Mouse (Mus musculus): ENCODE data around the gene 2700049A03Rik. TPM values are rescaled to one million over a fixed set of nuclear protein-coding genes. Genes with fewer than 3 reads are reported as not detected.
"Not testable (repeated sequence)": the region's sequence is repeated elsewhere in the genome, so short reads cannot be mapped to it uniquely, and the experiment has no call there.

Gene 2700049A03Rik
- total RNA-seq (2022) = 1 to 10 TPM; 4.0 to 5.3 (median 4.2) TPM

- peak; percentile 63 to 68 for DNase-seq (ENCODE audit: low spot score in 2 of 2)
Observed at GRCm38 (mm10) chr12:71136130-71136973, at the start of gene 2700049A03Rik, which contains the start of gene Timm9. TSS of gene 2700049A03Rik (plus strand) at chr12:71136848. TSS of gene Timm9 (minus strand) at chr12:71136684.

GRCm38 (mm10) chr12:71104275-71104674 is 32.4 kb upstream of the 2700049A03Rik start:
- not testable (repeated sequence) for DNase-seq (ENCODE audit: low spot score in 2 of 2)

DNA sequence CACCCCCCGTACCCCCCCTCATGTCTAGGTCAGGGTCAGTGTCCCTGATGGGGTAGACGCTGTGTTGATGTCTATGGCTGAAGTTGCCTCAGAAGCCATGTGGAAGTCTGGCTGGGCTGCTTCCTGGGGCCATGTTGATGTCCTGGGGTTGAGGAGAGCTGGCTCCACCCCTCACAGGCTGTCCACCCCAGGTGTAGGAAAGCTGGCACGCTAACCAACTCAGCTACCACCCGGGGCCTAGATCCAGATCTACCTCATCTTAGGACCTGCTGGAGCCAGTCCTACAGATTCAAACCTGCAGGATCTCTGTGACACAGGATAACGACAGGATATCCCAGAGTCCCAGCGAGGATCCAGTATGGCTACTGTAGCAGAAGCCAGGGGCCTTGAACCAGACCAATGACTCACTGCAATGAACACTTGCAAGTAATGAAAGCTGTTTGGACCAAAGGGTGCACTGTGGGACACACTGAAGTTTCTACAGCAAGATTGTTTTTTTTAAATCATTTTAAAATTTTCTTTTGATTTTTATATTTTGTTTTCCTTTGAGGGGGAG is 29.4 kb upstream of the 2700049A03Rik start:
- no peak for DNase-seq (ENCODE audit: low spot score in 2 of 2)

DNA sequence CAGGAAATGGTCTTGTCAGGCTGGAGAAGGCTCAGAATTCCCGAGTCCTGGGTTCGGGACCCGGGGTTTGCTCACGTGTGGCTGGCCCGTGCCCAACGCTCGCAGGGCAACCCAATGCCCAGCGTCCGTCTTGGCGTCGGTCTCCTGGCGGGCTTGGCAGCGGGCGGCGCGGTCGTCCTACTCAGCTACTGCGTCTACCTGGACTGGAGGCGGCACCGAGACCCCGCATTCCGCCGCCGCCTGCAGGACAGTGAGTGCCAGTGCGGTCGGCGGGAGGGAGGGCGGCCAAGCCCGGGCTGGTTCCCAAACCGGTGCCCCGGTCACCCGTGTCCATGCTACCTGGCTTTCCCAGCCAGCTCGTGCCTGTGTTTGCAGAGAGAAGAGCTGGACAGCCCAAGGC is 25.3 kb upstream of the 2700049A03Rik start, which contains the start of gene Tomm20l:
Gene Tomm20l, plus strand, starts transcription at position 98 of the 400 bp plus-strand sequence.
- no peak for DNase-seq (ENCODE audit: low spot score in 2 of 2)

DNA sequence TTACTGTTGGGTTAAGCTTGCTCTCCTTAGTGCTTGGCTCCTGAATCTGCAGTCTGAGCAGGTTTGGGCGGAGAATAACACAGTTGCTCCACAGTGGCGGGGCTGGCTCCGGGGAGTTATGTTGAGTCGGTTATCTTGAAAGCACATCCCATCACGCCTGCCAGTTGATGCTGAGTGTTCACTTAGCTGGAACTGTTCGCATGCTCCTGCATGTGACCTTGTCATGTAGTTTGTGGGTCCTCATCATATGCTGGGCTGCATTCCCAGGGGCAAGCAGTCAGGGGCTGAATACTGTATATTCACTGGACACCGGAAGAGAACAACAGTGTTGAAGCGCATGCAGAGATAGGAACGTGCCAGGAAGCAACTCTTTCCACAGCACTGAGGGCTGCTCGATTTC is 23.6 kb upstream of the 2700049A03Rik start:
- no peak for DNase-seq (ENCODE audit: low spot score in 2 of 2)

DNA sequence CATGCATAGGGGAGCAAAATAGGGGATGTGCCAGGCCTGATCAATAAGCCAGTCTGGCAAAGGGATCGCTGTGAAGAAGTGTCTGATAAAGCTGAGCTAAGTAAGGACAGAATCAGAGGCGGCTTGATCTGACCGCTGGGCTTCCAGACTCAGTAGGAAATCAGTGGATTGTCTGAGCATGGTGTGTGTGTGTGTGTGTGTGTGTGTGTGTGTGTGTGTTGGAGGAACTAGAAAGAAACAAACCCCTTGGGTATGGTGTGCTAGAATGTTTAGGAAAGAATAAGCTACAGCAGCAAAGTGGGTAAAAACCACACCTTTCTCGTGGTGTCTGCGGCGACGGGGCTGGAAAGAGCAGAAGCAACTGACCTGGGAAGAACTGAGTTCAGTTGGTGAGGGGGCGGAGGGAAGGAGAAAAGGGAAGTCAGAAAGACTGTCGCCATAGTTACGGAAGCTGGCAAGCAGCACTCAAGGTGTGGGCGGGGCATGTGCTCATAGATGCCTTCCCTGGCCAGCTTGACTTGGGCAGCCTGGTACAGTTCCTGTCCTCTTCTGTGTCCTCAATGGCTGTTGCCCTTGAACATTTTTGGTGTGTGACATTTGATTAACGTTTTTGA is 22.9 kb upstream of the 2700049A03Rik start:
- no peak for DNase-seq (ENCODE audit: low spot score in 2 of 2)

- no peak for DNase-seq (ENCODE audit: low spot score in 2 of 2)
Observed at GRCm38 (mm10) chr12:71116411-71116810, 20.2 kb upstream of the 2700049A03Rik start.

DNA sequence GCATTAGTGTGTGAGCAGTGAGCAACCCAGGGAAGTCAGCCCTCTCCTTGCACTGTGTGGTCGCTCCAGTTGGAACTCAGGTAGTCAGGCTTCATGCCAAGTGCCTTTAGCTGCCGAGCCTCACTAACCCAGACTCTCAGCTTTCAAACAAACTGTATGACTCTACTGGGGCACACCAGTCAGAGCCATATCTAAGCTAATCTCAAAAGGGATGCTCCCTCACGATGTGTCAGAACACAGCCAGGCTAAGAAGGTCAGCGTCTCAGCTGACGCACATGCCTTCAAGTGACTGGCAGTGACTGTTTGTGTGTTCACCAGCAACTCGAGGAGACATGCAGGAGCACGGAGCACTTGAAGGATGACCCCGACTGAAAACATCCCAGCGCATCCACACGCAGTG is 13.9 kb upstream of the 2700049A03Rik start:
- no peak for DNase-seq (ENCODE audit: low spot score in 2 of 2)

GRCm38 (mm10) chr12:71123286-71123685 is 13.4 kb upstream of the 2700049A03Rik start:
- DNase-seq (ENCODE audit: low spot score in 2 of 2) = no peak

GRCm38 (mm10) chr12:71135581-71135980 is 1.1 kb upstream of the 2700049A03Rik start:
- DNase-seq (ENCODE audit: low spot score in 2 of 2) = no peak

GRCm38 (mm10) chr12:71136974-71137491 is 385 bp downstream of the 2700049A03Rik start:
- DNase-seq (ENCODE audit: low spot score in 2 of 2) = peak; percentile 49 to 61

GRCm38 (mm10) chr12:71137686-71138085 is 1.0 kb downstream of the 2700049A03Rik start:
- DNase-seq (ENCODE audit: low spot score in 2 of 2) = no peak

GRCm38 (mm10) chr12:71139258-71139828 is 2.7 kb downstream of the 2700049A03Rik start:
- no peak for DNase-seq (ENCODE audit: low spot score in 2 of 2)

DNA sequence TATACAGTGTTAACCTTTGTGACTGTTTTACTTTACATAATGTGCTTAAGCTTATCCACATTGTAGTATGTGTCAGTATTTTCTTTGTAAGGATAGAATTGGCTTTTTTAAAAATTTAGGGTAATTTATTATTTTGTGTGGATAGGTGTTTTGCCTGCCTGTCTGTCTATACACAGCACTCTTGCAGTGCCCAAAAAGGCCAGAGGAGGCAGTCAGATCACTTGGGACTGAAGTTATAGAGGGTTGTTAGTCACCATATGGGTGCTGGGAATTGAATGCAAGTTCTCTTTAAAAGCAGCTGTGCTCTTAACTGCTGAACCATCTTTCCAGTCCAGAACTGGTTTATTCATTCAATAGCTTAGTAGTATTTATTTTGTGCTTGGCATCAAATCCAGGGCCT is 4.5 kb downstream of the 2700049A03Rik start:
- no peak for DNase-seq (ENCODE audit: low spot score in 2 of 2)

DNA sequence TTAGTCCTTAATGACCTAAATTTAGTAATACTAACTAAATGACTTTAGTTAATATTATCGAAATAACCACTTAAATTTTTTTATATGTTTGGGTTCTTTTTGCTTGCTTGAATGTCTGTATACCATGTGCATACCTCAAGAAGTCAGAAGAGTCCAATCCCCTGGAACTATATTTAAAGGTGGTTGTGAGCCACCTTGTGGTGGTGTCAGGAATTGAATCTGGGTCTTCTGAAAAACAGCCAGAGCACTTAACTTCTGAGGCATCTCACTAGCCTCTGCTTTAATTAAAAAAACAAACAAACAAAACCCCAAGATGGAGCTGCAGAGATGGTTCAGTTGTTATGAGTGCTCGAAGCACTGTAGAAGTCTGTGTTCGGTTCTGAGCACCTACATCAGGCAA is 11.0 kb downstream of the 2700049A03Rik start:
- DNase-seq (ENCODE audit: low spot score in 2 of 2) = no peak

GRCm38 (mm10) chr12:71148801-71149200 is 12.2 kb downstream of the 2700049A03Rik start:
- DNase-seq (ENCODE audit: low spot score in 2 of 2) = no peak

- no peak for DNase-seq (ENCODE audit: low spot score in 2 of 2)
Observed at GRCm38 (mm10) chr12:71149456-71149855, 12.8 kb downstream of the 2700049A03Rik start.

- DNase-seq (ENCODE audit: low spot score in 2 of 2) = no peak
Observed at GRCm38 (mm10) chr12:71150167-71150566, 13.5 kb downstream of the 2700049A03Rik start.

DNA sequence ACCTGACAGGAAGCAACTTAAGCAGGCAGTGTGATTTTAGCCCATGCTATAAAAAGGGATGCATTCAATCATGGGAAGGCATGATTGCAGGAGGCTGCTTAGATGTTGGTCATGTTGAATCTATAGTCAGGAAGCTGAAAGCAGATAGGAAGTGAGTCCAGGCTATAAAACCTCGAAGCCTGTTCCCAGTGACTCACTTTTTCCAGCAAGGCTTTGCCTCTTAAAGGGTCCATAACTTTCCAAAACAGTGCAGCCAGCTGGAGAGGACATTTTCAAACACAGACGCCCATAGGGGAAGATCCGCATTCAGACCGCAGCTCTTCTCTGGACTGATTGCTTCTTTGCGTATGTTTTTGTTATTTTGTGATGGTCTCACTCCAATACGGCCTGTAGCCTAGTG is 18.3 kb downstream of the 2700049A03Rik start:
- no peak for DNase-seq (ENCODE audit: low spot score in 2 of 2)

- DNase-seq (ENCODE audit: low spot score in 2 of 2) = no peak
Observed at GRCm38 (mm10) chr12:71157974-71158373, 21.3 kb downstream of the 2700049A03Rik start.

DNA sequence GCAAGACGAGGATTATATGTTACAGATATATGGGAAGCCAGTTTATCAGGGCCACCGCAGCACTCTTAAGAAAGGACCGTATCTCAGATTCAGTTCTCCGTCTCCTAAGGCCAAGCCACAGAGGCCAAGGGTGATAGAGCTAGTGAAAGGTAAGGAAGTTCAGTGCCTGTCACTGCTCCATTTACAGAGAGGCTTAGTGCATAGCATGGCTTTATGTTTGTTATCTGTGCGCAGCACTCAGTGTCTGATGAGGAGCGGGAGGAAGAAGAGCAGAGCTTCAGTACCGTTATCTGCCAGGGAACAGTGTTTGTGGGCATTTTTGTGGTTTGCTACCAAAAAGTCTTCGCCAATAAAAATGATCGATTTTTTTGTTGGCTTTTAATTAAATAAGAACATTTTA is 27.8 kb downstream of the 2700049A03Rik start:
- no peak for DNase-seq (ENCODE audit: low spot score in 2 of 2)

- DNase-seq (ENCODE audit: low spot score in 2 of 2) = no peak
Observed at GRCm38 (mm10) chr12:71169911-71170310, 33.3 kb downstream of the 2700049A03Rik start.
